8 mouse cellular contexts compared by ENCODE assay signal in genomic region chr13:56752474-56753191, GRCm38 (mm10). TPM values are rescaled to one million over a fixed set of nuclear protein-coding genes. Genes with fewer than 3 reads are reported as not detected.
DNase-seq lines count a peak whose midpoint lies in the region; ATAC-seq lines count a peak whose summit lies in the region.

No protein-coding gene starts in this region.

- H3K9me3 ChIP-seq in kidney, embryonic 16.5 days (ENCODE audit: low read length), result no peaks in the 10 kb centered on the region
- no peaks in the 10 kb centered on the region for H3K9me3 ChIP-seq in hindbrain, embryonic 13.5 days
- H3K9me3 ChIP-seq in midbrain, embryonic 13.5 days, result no peaks in the 10 kb centered on the region

- no peak for ATAC-seq in kidney, embryonic 16.5 days (ENCODE audit: low FRiP score, low TSS enrichment)
- peak; percentile 41; the same call in 1 of the 2 replicates for ATAC-seq in hindbrain, embryonic 13.5 days (ENCODE audit: low FRiP score)
- ATAC-seq in midbrain, embryonic 13.5 days, result peak; percentile 72

- H3K36me3 ChIP-seq in kidney, embryonic 16.5 days (ENCODE audit: insufficient read depth, low read length), result no peaks in the 10 kb centered on the region
- no peaks in the 10 kb centered on the region for H3K36me3 ChIP-seq in hindbrain, embryonic 13.5 days
- no peaks in the 10 kb centered on the region for H3K36me3 ChIP-seq in midbrain, embryonic 13.5 days

- no peak for DNase-seq in kidney, adult 18-20 months
- DNase-seq in embryo, embryonic 10 days (ENCODE audit: low spot score), result peak; percentile 59
- no peak for DNase-seq in spleen, postnatal 36 days (ENCODE audit: low spot score in 2 of 2)
- no peak for DNase-seq in gastrocnemius, adult 18-20 months (ENCODE audit: low spot score)
- no peak for DNase-seq in gastrocnemius, postnatal 10 days

- H3K4me1 ChIP-seq in kidney, embryonic 16.5 days (ENCODE audit: insufficient read depth, low read length), result peaks cover 21% of the 10 kb centered on the region
- H3K4me1 ChIP-seq in hindbrain, embryonic 13.5 days (replicated peaks), result peaks cover 22% of the 10 kb centered on the region
- peaks cover 21% of the 10 kb centered on the region for H3K4me1 ChIP-seq in midbrain, embryonic 13.5 days (replicated peaks)

- H3K27ac ChIP-seq in kidney, embryonic 16.5 days (ENCODE audit: low read length), result no peak overlapping the region
- H3K27ac ChIP-seq in hindbrain, embryonic 13.5 days, result no peak overlapping the region
- H3K27ac ChIP-seq in midbrain, embryonic 13.5 days, result no peak overlapping the region

- H3K9ac ChIP-seq in kidney, embryonic 16.5 days (replicated peaks; ENCODE audit: low read length), result peak overlapping the region; percentile 49
- H3K9ac ChIP-seq in hindbrain, embryonic 13.5 days, result peak overlapping the region; percentile 71
- H3K9ac ChIP-seq in midbrain, embryonic 13.5 days (replicated peaks), result peak overlapping the region; percentile 62

- H3K4me2 ChIP-seq in kidney, embryonic 16.5 days (replicated peaks; ENCODE audit: low read depth, low read length), result peak overlapping the region; percentile 86
- peak overlapping the region; percentile 96 for H3K4me2 ChIP-seq in hindbrain, embryonic 13.5 days
- peak overlapping the region; percentile 86 for H3K4me2 ChIP-seq in midbrain, embryonic 13.5 days (replicated peaks)

- 1% methylated on average over 41 of the region's 41 CpGs for WGBS in kidney, embryonic 16.5 days
- WGBS in hindbrain, embryonic 13.5 days, result under 1% methylated on average over 40 of the region's 41 CpGs
- under 1% methylated on average over 41 of the region's 41 CpGs for WGBS in midbrain, embryonic 13.5 days

- peak overlapping the region; percentile 52 for H3K4me3 ChIP-seq in kidney, embryonic 16.5 days (ENCODE audit: low read length)
- H3K4me3 ChIP-seq in hindbrain, embryonic 13.5 days, result peak overlapping the region; percentile 52
- H3K4me3 ChIP-seq in midbrain, embryonic 13.5 days (replicated peaks), result peak overlapping the region; percentile 49

- peaks cover 42% of the 10 kb centered on the region for H3K27me3 ChIP-seq in kidney, embryonic 16.5 days (ENCODE audit: insufficient read depth, low read length)
- H3K27me3 ChIP-seq in hindbrain, embryonic 13.5 days, result peaks cover 79% of the 10 kb centered on the region
- H3K27me3 ChIP-seq in midbrain, embryonic 13.5 days, result peaks cover 64% of the 10 kb centered on the region

RNA-seq across cellular contexts. Expression of gene Gm45623, which starts 1.0 kb away (rescaled TPM):
- polyA plus RNA-seq in kidney, embryonic 16.5 days (2015; fragmentation: Nextera tagmentation; extraction: Ambion mirVana), result 0.25 TPM in 1 of 2 replicates, not detected in the other
- 1.5 and 1.7 TPM in 2 replicates for polyA plus RNA-seq in hindbrain, embryonic 13.5 days (2015; fragmentation: Nextera tagmentation; extraction: Ambion mirVana)
- polyA plus RNA-seq in midbrain, embryonic 13.5 days (2015; fragmentation: Nextera tagmentation; extraction: Ambion mirVana), result 0.74 and 1.2 TPM in 2 replicates
- total RNA-seq in gastrocnemius, adult 18-20 months (2021), result not detected
- not detected for total RNA-seq in gastrocnemius, postnatal 10 days (2021)

RNA-seq across cellular contexts. Expression of gene Smad5, which starts 49.8 kb away (rescaled TPM):
- 35.6 and 37.0 TPM in 2 replicates for polyA plus RNA-seq in kidney, embryonic 16.5 days (2015; fragmentation: Nextera tagmentation; extraction: Ambion mirVana)
- polyA plus RNA-seq in hindbrain, embryonic 13.5 days (2015; fragmentation: Nextera tagmentation; extraction: Ambion mirVana), result 23.5 and 24.1 TPM in 2 replicates
- 24.8 and 26.5 TPM in 2 replicates for polyA plus RNA-seq in midbrain, embryonic 13.5 days (2015; fragmentation: Nextera tagmentation; extraction: Ambion mirVana)
- total RNA-seq in gastrocnemius, adult 18-20 months (2021), result 10 to 100 TPM; 18.2 to 24.3 TPM
- total RNA-seq in gastrocnemius, postnatal 10 days (2021), result 10 to 100 TPM; 31.7 to 38.2 TPM
